Mouse (Mus musculus): ENCODE measurements at regions not wholly inside any gene's neighbourhood (a gene's known extent, or its start where the extent isn't known, plus 50 kb on each side); places are given as distances from the start of the nearest gene placed in this dataset.
A peak's percentile ranks its signal among the peaks of the same experiment; 100 is the strongest.

DNA sequence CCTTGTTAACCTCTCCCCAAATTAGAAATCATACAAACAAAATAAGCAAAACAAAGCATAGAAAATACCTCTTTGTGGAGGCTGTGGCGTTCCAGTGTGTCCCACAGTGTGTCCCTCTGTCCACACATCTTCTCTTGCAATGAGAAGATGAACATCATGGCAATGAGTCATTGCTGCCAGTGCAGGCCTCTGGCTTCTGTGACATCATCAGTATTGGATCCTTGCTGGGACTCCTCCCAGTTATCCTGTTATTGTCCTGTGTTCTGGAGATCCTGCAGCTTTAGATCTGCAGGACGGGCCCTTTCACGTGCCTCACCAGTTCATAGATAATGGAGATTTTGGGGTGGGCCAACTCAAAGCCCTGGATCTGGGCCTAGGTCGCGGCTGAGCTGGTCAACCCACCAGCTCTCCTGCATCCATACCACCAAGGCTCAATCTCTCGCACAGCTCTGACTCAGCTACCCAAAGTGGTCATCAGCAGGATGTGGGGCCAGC lies 80.9 kb downstream of the Tmem212 start:
- DNase-seq (ENCODE audit: low spot score in 2 of 2) = no peak

DNA sequence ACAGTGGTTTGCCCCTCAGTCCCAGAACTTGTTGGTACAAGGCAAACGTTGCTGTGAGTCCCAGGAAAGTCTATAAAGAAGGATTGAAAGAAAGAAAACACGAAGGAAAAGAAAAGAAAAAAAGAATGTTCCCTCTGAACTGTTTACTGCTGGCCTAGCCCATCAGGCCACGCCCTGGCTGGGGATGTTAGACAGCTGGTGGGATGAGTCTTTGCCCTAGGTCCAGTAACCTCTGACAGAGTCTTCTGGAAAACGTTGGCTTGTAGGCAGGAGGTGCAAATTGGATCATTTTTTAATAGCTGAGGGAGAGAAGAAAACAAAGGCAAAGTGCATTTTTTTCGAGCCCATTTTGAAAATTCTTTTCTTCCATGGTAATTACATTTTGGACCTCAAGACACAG lies 91.9 kb downstream of the Tmem212 start:
- DNase-seq (ENCODE audit: low spot score in 2 of 2) = no peak

DNA sequence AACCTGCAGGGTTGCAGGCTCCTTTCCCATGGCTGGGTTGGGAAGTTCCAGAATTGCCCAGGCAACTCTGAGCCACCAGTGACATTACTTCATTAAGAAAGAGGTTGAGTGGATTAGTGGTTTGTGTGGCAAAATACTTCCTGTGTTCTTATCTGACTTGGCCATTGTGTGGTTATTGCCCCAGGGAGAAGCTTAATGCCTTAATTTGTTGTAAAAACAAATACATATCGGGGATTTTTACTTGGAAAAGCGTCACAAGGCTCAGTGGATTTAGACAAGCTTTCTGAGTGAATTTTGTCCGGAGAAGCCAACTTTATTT lies 80.5 kb upstream of the Fndc3b start:
- no peak for DNase-seq (ENCODE audit: low spot score in 2 of 2)

DNA sequence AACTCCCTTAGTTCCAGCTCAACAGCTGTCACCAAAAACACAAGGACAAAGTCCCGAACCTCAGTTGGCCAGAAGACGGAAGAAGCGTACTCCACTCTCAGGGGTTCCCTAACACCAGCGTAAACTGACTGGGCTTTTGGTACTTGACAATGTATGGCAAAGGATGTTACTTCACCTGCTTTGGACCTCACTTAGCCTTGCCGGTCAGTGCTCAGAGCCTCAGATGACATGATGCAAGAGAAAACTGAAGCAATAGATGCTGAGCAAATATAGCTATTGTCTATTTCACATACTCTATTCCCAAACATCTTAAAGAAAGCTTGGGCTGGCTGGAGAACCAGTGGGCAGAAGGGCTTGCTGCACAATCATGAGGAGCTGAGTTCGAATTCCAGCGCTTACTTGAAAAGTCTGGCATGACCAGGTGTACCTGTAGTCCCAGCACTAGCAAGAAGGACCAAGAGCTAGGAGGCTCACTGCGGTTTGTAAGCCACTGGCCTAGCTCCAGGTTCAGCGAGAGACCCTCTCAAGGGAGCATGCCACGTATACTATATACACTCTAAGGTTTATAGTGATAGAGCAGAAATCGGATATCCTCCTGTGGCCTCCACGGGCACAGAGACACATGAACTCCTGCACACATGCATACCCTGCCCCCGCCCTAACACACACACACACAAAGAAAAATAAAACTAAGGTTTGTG lies 80.0 kb upstream of the Fndc3b start:
- DNase-seq (ENCODE audit: low spot score in 2 of 2) = no peak

DNA sequence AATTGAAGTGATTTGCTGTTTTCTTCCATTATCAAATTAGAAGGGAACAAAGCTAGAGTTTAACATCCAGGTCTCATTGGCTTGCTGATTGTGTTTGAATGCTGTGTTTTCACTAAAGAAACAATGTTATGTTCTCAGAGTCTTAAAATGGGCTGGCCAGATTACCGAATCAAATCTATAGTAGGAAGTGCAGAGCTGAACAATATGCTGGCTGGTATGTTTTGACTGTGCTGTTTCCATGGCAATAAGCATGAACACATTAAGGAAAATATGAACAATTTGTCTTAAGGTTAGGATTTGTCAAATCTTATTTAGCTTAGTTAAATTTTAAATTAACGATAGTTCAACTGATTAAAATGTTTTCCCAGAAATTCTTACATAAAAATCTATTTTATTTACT lies 72.8 kb upstream of the Fndc3b start:
- no peak for DNase-seq (ENCODE audit: low spot score in 2 of 2)

DNA sequence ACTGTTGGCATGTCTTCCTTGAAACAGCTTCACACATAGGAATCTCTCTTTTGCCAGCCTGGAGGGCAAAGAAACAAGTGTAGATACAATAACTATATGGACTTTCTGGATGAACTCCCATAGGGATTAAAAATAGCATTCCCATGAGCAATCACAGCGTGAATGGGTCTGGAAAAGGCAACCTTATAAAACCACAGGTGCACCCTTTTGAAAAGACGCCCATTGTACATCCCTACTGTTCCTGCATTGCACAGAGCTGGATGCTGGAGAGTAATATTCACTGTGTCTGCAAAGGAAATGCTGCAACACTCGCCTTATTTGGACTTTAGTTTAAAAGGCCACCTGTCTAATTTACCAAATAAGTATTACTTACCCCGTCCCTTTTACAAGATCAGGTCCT lies 72.4 kb upstream of the Fndc3b start:
- no peak for DNase-seq (ENCODE audit: low spot score in 2 of 2)

DNA sequence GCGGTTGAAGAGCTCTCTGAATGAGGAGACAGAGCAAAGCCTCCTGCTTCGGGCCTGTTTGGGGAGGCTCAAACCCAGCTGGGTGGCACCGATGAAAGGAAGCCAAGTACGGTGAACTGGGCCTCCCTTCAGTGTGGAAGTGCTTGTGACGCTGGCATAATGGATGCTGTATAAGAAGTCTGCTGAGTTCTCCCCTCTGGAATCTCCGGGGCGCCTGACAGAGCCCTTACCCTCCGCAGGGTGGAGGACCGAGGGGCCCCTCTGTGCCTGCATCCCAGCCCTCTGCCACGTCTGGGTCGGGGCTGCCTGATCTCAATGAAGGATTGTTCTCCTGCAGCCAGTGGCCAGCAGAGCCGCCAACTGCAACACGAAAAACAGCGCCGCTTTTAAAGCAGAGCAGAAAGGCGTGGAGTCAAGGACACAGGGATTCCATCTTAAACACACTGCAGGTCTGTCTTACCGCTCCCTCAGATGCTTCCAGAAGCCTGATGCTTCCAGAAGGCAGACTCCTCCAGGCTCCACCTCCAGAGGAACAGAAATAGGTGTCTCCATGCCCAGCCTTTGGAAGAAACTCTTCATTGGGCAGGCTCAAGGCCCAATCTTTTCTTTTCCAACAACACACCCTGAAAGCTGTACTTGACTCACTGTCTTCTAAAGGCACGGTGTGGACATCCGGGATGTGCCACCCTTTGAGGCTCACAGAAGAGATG lies 71.1 kb upstream of the Fndc3b start:
- peak; percentile 6 to 49 for DNase-seq (ENCODE audit: low spot score in 2 of 2)

DNA sequence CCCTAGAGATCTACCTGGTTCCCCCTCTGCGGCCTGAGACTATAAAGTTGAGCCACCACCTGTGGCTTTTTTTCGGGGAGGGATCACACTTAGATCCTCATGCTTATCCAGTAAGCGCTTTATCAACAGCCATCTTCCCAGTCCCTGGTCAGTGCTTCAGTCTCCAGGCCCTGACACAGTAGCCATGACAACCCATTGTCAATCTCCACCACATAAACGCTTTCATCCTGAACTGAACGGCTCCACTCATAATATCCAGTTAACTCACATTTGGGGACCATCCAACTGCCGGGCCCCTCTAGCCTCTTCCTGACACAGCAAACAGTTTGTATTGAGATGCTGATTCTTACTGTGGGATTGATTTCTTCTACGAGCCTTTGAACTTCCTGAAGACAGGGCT lies 68.8 kb upstream of the Fndc3b start:
- no peak for DNase-seq (ENCODE audit: low spot score in 2 of 2)

DNA sequence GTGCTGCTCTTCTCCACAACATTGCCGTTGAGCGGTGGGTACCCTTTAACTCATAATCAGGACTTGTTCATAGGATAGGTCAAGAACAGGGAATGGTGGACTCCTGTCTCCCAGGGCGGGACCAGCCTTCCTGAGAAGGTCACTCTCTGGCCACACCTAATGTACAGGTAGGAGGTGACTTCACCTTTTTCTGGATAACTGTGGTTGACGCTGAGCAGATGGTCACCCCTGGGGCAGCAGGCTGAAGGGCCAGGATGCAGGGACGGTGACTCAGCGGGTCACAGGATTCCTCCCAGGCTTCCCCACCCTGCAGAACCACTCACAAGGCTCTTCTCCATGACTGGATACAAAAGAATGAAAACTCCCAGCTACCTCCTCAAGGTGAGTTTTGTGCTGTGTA lies 66.6 kb upstream of the Fndc3b start:
- DNase-seq (ENCODE audit: low spot score in 2 of 2) = no peak

DNA sequence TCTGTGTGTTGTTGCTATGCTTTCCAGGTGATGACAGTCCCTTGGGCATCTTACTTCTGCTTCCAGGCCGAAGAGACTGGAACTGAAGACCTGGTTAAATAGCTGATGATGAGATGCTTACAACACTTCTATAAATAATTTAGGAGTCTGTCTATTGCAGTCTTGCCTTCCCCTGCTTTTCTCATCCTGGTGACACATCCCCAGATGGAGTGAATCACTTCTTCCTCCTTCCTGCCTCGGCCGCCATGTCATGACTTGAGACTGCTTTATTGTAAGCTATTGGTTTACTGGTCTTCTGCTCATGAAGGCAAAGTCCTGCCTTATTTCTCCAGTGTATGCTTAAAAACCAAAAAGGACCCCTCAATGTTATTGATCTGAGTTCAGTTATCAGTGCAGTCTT lies 62.1 kb upstream of the Fndc3b start:
- no peak for DNase-seq (ENCODE audit: low spot score in 2 of 2)

DNA sequence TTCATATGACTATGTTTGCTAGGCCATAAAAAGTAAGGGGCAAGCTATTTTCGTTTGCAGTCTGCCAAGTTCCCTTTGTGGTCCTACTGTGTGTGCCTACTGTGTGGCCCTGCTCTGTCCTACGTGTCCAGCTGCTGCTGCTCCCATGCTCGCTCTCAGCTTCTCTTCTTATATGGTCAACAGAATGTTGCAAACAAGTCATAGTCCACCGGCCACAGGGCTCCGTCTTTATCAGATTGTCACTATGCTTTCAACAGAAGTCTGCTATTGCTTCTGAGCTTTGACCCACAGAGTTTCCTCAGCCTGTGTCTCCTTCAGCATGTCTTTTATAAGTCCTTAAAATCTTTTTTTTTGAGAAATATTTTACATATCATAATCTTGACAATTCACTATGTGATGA lies 58.3 kb upstream of the Fndc3b start:
- DNase-seq (ENCODE audit: low spot score in 2 of 2) = no peak

DNA sequence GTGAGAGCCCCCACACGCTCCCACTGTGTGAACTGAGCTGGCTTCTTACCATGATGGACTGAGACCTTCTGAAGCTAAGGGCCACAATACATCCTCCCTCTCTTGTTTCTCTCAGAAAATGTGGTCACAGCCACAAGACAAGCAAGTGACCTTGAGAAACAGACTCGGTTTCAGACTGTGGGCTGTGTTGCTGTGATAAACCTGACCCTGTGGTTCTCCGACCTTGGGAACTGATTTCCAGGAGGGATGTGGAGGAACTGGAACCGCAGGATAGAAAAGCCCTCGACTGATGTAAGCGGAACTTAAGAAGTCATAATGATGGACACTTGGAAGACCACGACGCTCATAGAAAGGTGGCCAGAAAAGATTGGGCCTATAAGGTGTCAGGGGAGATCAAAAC lies 56.1 kb upstream of the Fndc3b start:
- no peak for DNase-seq (ENCODE audit: low spot score in 2 of 2)

DNA sequence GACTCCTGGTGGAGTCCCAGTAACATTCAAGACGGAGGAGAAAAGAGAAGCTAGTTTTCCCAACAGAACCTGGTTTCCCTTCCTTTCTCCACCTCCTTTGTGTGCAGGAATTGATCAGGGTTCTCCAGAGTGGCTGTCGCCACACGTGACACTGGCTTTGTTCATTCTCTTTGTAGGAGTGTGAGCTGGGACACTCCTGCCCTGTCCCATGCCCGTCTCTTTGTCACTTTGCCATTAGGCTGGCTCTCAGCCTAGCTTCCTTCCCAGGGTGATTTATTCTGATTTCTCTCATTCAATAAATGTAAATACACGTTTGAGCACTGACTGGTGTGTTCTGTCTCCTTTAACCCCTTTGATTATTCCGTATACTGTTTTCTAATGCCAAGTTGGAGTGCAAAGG lies 55.3 kb upstream of the Fndc3b start:
- no peak for DNase-seq (ENCODE audit: low spot score in 2 of 2)

DNA sequence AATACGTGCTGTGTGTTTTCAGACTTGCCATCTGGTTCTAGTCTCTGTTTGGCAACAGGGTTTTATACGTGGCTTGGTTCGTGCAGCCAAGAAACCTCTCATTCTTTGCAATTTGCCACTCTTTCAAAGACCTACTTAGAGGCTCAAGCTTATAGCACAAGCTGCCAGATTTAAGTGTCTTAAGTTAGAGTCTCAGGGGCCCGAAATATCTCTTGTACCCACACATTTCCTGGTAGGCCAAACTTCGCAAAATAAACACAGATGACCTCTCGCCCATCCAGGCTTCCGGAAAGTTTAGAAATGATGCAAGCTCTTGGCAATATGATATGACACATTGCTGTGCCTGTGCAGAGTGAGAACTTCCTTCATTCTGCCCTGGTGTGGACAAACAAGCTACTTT lies 54.8 kb upstream of the Fndc3b start:
- peak; percentile 26 to 47 for DNase-seq (ENCODE audit: low spot score in 2 of 2)

DNA sequence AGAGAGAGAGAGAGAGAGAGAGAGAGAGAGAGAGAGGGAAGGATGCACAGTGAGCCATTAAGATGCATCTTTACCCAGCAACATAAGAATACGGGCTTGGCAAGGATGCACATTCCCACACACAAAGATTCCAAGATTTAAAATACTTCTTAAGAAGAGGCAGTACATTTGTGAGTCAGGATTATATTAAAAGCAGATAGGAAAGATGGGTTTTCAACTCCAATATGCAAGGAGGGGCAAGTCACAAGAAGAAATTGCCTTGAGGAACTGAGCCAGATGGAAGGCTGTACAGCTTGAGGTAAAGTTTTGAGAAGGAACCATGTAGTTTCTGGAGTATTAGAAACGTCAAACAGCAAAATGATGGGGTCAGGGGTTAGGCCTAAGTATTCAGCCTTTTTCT lies 53.4 kb upstream of the Fndc3b start:
- DNase-seq (ENCODE audit: low spot score in 2 of 2) = no peak

DNA sequence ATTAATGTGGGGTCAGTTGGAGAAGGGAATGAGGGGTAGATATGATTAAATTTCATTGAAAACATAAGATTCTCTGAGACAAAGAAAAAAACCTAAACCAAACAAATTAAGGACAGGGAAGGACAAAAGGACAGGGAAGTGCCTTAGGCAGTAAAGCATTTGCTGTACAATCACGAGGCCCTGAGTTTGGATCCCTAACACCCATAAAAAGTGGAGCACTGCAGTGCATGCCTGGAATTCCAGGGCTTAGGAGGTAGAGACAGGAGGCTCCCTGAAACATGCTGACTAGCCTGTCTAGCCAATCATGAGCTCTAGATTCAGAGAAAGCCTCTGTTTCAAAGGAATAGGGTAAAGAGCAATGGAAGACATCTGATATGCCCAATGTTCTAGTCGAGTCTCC lies 49.9 kb upstream of the Fndc3b start:
- no peak for DNase-seq (ENCODE audit: low spot score in 2 of 2)

All from left cerebral cortex, adult 9 months (tissue).